Mouse (Mus musculus): ENCODE measurements around the gene Vmn1r3. TPM values are rescaled to one million over a fixed set of nuclear protein-coding genes. Genes with fewer than 3 reads are reported as not detected.
"Not testable (repeated sequence)": the region's sequence is repeated elsewhere in the genome, so short reads cannot be mapped to it uniquely, and the experiment has no call there.

The Vmn1r3 gene
- not detected in 2 replicates for polyA plus RNA-seq (2016; fragmentation: Nextera tagmentation; extraction: Ambion mirVana)

- not testable (repeated sequence) for H3K36me3 ChIP-seq; H3K27ac ChIP-seq (replicated peaks); DNase-seq (ENCODE audit: low spot score); H3K4me3 ChIP-seq; H3K4me1 ChIP-seq; H3K27me3 ChIP-seq (ENCODE audit: low read depth, poor library complexity, severe bottlenecking)
- peaks cover 18% of the 10 kb centered on the region for H3K9me3 ChIP-seq (replicated peaks)
- 88% methylated on average over 1 of the region's 1 CpGs for WGBS
These were observed at the start of gene Vmn1r3 for GRCm38 (mm10) chr4:3185258-3185657. Gene Vmn1r3 (minus strand): TSS chr4:3185358.

DNA sequence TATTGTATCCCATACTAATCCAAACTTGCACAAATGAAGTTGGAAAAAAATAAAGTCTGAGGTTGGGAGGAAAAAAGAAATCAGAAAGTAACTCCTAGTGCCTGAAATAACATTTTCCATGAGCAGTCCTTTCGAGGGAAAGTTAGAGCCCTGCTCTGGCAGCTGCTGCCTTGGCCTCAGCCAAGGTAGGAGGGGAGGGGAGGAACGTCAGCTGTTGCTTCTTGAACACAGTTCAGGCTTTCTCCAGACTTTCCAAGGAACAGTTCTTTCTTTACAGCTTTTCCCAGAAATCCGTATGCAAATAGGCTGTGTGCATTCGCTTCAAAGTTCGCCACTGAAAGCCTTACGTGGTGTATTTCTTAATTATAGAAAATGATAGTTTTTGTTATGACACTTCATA lies 46.9 kb upstream of the Vmn1r3 start:
- Histone ChIP-seq H3K36me3 (no peaks in the 10 kb centered on the region), H3K4me1 (peaks cover 6% of the 10 kb centered on the region; the same call in 1 of the 2 replicates), H3K4me3 (no peak overlapping the region), H3K27ac (replicated peaks) (no peak overlapping the region), H3K27me3 (ENCODE audit: low read depth, poor library complexity, severe bottlenecking) (peaks cover 7% of the 10 kb centered on the region; the same call in 1 of the 2 replicates), H3K9me3 (replicated peaks) (peaks cover 53% of the 10 kb centered on the region)
- WGBS = 77% methylated on average over 6 of the region's 6 CpGs
- no peak for DNase-seq (ENCODE audit: low spot score)

DNA sequence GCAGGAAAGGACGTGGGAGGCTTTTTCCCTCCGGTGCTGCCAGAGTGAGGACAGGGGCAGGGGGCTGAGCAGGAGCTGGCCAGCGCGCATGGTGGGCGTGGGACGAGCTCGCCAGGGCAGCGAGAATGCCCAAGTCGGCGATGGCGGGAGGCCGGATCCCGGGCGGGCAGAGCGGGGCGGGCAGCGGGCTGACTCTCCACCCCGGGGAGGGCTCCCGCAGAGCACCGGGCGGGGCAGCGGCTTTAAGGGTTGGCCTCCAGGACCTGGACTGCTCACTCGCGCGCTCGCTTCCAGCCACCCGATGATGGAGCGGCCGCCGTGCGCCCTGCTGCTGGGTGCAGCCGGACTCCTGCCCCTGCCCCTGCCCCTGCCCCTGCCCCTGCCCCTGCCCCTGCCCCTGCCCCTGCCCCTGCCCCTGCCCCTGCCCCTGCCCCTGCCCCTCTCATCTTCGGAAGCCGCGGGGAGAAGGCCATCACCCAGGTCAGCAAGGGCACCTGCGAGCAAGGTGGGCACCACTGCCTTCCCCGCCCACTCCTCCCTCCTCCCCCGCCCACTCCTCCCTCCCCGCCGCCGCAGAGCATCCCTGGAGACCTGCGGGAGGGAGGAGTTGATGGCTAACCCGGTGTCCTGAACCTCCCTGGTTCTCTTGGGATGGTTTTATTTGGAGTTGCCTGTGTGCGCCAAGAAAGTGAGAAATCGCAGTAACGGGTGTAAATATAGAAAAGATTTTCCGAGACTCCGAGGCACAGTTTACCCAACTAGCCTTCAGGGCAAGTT lies 45.9 kb upstream of the Vmn1r3 start:
- DNase-seq (ENCODE audit: low spot score) = no peak
- 5% methylated on average over 44 of the region's 48 CpGs for WGBS
- peak overlapping the region; percentile 53 for H3K4me3 ChIP-seq
- H3K27me3 ChIP-seq (ENCODE audit: low read depth, poor library complexity, severe bottlenecking) = peaks cover 7% of the 10 kb centered on the region; the same call in 1 of the 2 replicates
- no peaks in the 10 kb centered on the region for H3K36me3 ChIP-seq
- peaks cover 58% of the 10 kb centered on the region for H3K9me3 ChIP-seq (replicated peaks)
- H3K4me1 ChIP-seq = peaks cover 6% of the 10 kb centered on the region; the same call in 1 of the 2 replicates
- H3K27ac ChIP-seq (replicated peaks) = no peak overlapping the region

DNA sequence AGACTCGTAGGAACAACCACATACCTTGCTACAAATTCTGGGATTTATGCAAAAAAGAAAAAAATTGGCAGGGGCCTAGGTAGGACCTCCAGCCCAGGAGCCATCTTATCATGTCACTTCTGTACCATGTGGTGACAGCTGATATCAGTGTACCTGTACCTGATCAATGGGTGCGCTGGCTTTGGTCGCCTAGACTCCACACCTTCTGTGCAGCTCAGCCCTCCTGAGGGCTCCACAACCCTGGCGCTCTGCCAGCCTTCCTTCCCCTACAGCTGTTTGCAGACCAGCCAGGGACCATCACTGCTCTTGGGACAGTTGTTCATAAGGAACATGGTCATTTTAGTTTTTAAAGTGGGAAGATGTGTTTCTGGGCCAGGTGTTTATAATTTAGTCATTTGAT lies 44.4 kb upstream of the Vmn1r3 start:
- H3K9me3 ChIP-seq (replicated peaks) = peaks cover 66% of the 10 kb centered on the region
- H3K36me3 ChIP-seq = no peaks in the 10 kb centered on the region
- DNase-seq (ENCODE audit: low spot score) = no peak
- peaks cover 6% of the 10 kb centered on the region; the same call in 1 of the 2 replicates for H3K4me1 ChIP-seq
- H3K27ac ChIP-seq (replicated peaks) = no peak overlapping the region
- H3K27me3 ChIP-seq (ENCODE audit: low read depth, poor library complexity, severe bottlenecking) = peaks cover 7% of the 10 kb centered on the region; the same call in 1 of the 2 replicates
- H3K4me3 ChIP-seq = no peak overlapping the region
- 74% methylated on average over 4 of the region's 4 CpGs for WGBS

- Histone ChIP-seq H3K4me3 (no peak overlapping the region), H3K9me3 (replicated peaks) (peaks cover 67% of the 10 kb centered on the region), H3K27me3 (ENCODE audit: low read depth, poor library complexity, severe bottlenecking) (peaks cover 7% of the 10 kb centered on the region; the same call in 1 of the 2 replicates), H3K36me3 (no peaks in the 10 kb centered on the region), H3K27ac (replicated peaks) (no peak overlapping the region), H3K4me1 (peaks cover 6% of the 10 kb centered on the region; the same call in 1 of the 2 replicates)
- peak; percentile 13 for DNase-seq (ENCODE audit: low spot score)
- WGBS = 74% methylated on average over 4 of the region's 4 CpGs
These were observed 43.3 kb upstream of the Vmn1r3 start for GRCm38 (mm10) chr4:3228476-3228875.

- Histone ChIP-seq H3K36me3 (no peaks in the 10 kb centered on the region), H3K4me3 (no peak overlapping the region), H3K27ac (replicated peaks) (no peak overlapping the region), H3K9me3 (replicated peaks) (peaks cover 64% of the 10 kb centered on the region), H3K27me3 (ENCODE audit: low read depth, poor library complexity, severe bottlenecking) (peaks cover 7% of the 10 kb centered on the region; the same call in 1 of the 2 replicates), H3K4me1 (peaks cover 6% of the 10 kb centered on the region; the same call in 1 of the 2 replicates)
- DNase-seq (ENCODE audit: low spot score) = no peak
- WGBS = 70% methylated on average over 5 of the region's 5 CpGs
These were observed 42.6 kb upstream of the Vmn1r3 start for GRCm38 (mm10) chr4:3227751-3228150.

DNA sequence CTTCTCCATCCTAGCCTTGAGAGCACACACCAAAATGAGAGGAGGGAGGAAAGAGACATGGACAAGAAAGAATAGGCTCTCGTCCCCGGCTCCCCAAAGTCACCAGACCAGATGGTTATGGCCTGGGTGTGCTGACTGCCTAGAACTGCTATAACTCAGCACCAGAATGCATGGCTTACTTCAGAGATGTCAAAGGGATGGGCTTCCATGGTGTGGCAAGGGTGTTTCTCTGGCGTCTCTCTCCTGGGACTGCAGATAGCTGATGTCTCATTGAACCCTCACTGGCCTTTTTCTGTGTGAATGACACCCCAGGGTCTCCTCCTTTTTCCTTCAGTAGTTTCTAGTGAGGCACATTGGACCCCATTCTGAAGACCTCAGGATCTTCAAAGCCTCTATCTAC lies 41.3 kb upstream of the Vmn1r3 start:
- DNase-seq (ENCODE audit: low spot score) = no peak
- H3K36me3 ChIP-seq = no peaks in the 10 kb centered on the region
- H3K4me3 ChIP-seq = no peak overlapping the region
- 70% methylated on average over 3 of the region's 3 CpGs for WGBS
- H3K27ac ChIP-seq (replicated peaks) = no peak overlapping the region
- H3K27me3 ChIP-seq (ENCODE audit: low read depth, poor library complexity, severe bottlenecking) = peaks cover 7% of the 10 kb centered on the region; the same call in 1 of the 2 replicates
- H3K9me3 ChIP-seq (replicated peaks) = peaks cover 57% of the 10 kb centered on the region
- peaks cover 6% of the 10 kb centered on the region; the same call in 1 of the 2 replicates for H3K4me1 ChIP-seq

DNA sequence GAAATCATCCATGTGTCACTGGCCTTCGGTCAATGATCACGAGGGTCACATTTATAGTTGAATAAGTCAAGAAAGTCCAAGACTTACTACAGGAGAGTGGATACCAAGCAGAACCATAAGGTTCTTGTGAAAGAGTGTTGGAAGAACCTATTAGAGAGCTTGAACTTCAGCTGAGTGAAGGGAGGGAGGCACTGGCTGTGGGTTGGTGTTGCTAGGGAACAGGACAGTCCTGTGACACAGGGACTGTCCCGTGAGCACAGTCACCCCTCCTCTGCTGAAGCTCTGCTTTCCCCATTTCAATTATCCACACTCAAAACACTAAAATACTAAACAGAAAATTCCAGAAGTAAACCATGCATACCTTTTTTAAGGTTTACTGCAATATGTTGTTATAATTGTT lies 40.3 kb upstream of the Vmn1r3 start:
- 64% methylated on average over 3 of the region's 3 CpGs for WGBS
- not testable (repeated sequence) for H3K4me1 ChIP-seq; H3K4me3 ChIP-seq; H3K27me3 ChIP-seq (ENCODE audit: low read depth, poor library complexity, severe bottlenecking); H3K27ac ChIP-seq (replicated peaks); DNase-seq (ENCODE audit: low spot score); H3K36me3 ChIP-seq
- peaks cover 54% of the 10 kb centered on the region for H3K9me3 ChIP-seq (replicated peaks)

GRCm38 (mm10) chr4:3224848-3225247 lies 39.7 kb upstream of the Vmn1r3 start:
- DNase-seq (ENCODE audit: low spot score); H3K36me3 ChIP-seq; H3K4me1 ChIP-seq; H3K4me3 ChIP-seq; H3K27me3 ChIP-seq (ENCODE audit: low read depth, poor library complexity, severe bottlenecking); H3K27ac ChIP-seq (replicated peaks): not testable (repeated sequence)
- H3K9me3 ChIP-seq (replicated peaks) = peaks cover 52% of the 10 kb centered on the region
- 49% methylated on average over 3 of the region's 3 CpGs for whole genome bisulfite sequencing

- DNase-seq (ENCODE audit: low spot score); H3K27ac ChIP-seq (replicated peaks): not testable (repeated sequence)
- 82% methylated on average over 7 of the region's 9 CpGs for WGBS
These were observed 38.5 kb upstream of the Vmn1r3 start for GRCm38 (mm10) chr4:3223483-3224209.

DNA sequence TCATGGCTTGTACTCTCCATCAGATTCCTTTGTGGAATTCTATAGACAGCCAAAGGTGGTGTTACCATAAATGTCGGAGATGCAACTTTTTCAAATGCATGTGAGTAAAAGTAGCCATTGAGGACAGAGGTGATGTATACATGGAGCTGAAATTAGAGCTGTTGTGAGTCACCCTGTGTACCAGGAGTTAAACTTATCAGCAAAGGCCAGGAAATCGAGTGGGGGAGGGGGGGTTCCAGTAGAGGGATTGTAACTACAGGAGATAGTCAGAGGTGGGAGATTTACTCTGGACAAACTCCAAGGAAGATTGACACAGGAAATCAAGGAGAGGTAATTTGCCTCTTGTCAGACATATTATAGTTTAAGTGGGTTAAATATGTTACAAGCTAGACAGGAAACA lies 31.2 kb upstream of the Vmn1r3 start:
- 79% methylated on average over 2 of the region's 2 CpGs for WGBS

More at GRCm38 (mm10) chr4:3223483-3224209, 38.5 kb upstream of the Vmn1r3 start:
- not testable (repeated sequence) for H3K27me3 ChIP-seq (ENCODE audit: low read depth, poor library complexity, severe bottlenecking); H3K4me3 ChIP-seq; H3K36me3 ChIP-seq; H3K4me1 ChIP-seq
- peaks cover 43% of the 10 kb centered on the region for H3K9me3 ChIP-seq (replicated peaks)

DNA sequence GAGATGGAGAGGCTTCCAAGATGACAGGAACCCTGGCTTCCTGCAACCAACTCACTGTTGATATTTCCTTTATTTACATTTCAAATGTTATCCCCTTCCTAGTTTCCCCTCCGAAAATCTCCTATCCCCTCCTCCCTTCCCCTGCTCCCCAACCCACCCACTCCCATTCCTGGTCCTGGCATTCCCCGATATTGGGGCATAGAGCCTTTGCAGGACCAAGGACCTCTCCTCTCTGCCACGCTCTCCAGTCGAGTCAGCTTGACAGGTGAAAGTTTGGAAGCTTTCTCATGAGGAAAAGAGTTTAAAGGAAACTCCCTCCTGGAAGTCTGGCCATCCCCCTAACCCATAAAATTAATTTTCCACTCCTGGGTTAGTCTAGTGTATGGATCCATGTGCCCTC lies 28.2 kb upstream of the Vmn1r3 start:
- DNase-seq (ENCODE audit: low spot score); H3K4me3 ChIP-seq; H3K27ac ChIP-seq (replicated peaks); H3K36me3 ChIP-seq; H3K27me3 ChIP-seq (ENCODE audit: low read depth, poor library complexity, severe bottlenecking); H3K4me1 ChIP-seq; H3K9me3 ChIP-seq (replicated peaks): not testable (repeated sequence)
- 80% methylated on average over 4 of the region's 4 CpGs for WGBS

More for the DNA sequence above, 31.2 kb upstream of the Vmn1r3 start:
- not testable (repeated sequence) for H3K27me3 ChIP-seq (ENCODE audit: low read depth, poor library complexity, severe bottlenecking); H3K27ac ChIP-seq (replicated peaks); H3K36me3 ChIP-seq; H3K9me3 ChIP-seq (replicated peaks); H3K4me3 ChIP-seq; H3K4me1 ChIP-seq; DNase-seq (ENCODE audit: low spot score)

All from midbrain, embryonic 10.5 days (tissue).